Mouse (Mus musculus): Measurements from ENCODE around the gene Arl5c. TPM values are rescaled to one million over a fixed set of nuclear protein-coding genes. Genes with fewer than 3 reads are reported as not detected.
A peak's percentile ranks its signal among the peaks of the same experiment; 100 is the strongest.

The Arl5c gene
- polyA plus RNA-seq, 2 experiments: 2.4 to 6.1 TPM

GRCm38 (mm10) chr11:98024516-98024915, 28.5 kb upstream of the Arl5c start:
- Histone ChIP-seq H3K36me3 (ENCODE audit: control insufficient read depth, insufficient read depth, low read length) (peaks cover 16% of the 10 kb centered on the region), H3K4me2 (replicated peaks; ENCODE audit: low read depth, low read length, severe bottlenecking) (no peak overlapping the region), H3K9me3 (ENCODE audit: control insufficient read depth, low read length) (no peaks in the 10 kb centered on the region), H3K9ac (ENCODE audit: low read depth, low read length, severe bottlenecking) (no peak overlapping the region), H3K4me1 (ENCODE audit: control insufficient read depth, insufficient read depth, low read length) (peaks cover 32% of the 10 kb centered on the region), H3K4me3 (replicated peaks; ENCODE audit: low read length) (no peak overlapping the region), H3K27me3 (ENCODE audit: control insufficient read depth, insufficient read depth, low read length) (no peaks in the 10 kb centered on the region), H3K27ac (replicated peaks; ENCODE audit: low read depth, low read length) (no peak overlapping the region)
- DNase-seq (ENCODE audit: low spot score) (no peak), ATAC-seq (ENCODE audit: low FRiP score, low read depth) (no peak)
- 85% methylated on average over 3 of the region's 3 CpGs for WGBS
- TF ChIP-seq POLR2A (IDR thresholded peaks at IDR 0.05; ENCODE audit: borderline replicate concordance, extremely low read depth, insufficient read depth, insufficient read length): no peak

- peak; percentile 67 for ATAC-seq (ENCODE audit: low FRiP score, low read depth)
- Histone ChIP-seq H3K27me3 (ENCODE audit: control insufficient read depth, insufficient read depth, low read length) (no peaks in the 10 kb centered on the region), H3K27ac (replicated peaks; ENCODE audit: low read depth, low read length) (peak within 1 kb of the TSS; percentile 93), H3K4me1 (ENCODE audit: control insufficient read depth, insufficient read depth, low read length) (peaks cover 30% of the 10 kb centered on the region), H3K9ac (ENCODE audit: low read depth, low read length, severe bottlenecking) (peak within 1 kb of the TSS; percentile 78), H3K4me2 (replicated peaks; ENCODE audit: low read depth, low read length, severe bottlenecking) (peak within 1 kb of the TSS; percentile 61), H3K36me3 (ENCODE audit: control insufficient read depth, insufficient read depth, low read length) (peaks cover 11% of the 10 kb centered on the region; the same call in 1 of the 2 replicates), H3K9me3 (ENCODE audit: control insufficient read depth, low read length) (no peaks in the 10 kb centered on the region), H3K4me3 (replicated peaks; ENCODE audit: low read length) (peak within 1 kb of the TSS; percentile 81)
- peak; percentile 89; the same call in 1 of the 2 replicates for TF ChIP-seq POLR2A (IDR thresholded peaks at IDR 0.05; ENCODE audit: borderline replicate concordance, extremely low read depth, insufficient read depth, insufficient read length)
- WGBS: 4% methylated on average over 37 of the region's 52 CpGs
- DNase-seq (ENCODE audit: low spot score): peak; percentile 70
These were observed 26.8 kb upstream of the Arl5c start, which contains the start of gene Cacnb1 for GRCm38 (mm10) chr11:98022555-98023371. Gene Cacnb1, minus strand, starts transcription at chr11:98023034.

- Histone ChIP-seq H3K9me3 (ENCODE audit: control insufficient read depth, low read length) (no peaks in the 10 kb centered on the region), H3K36me3 (ENCODE audit: control insufficient read depth, insufficient read depth, low read length) (peaks cover 16% of the 10 kb centered on the region), H3K9ac (ENCODE audit: low read depth, low read length, severe bottlenecking) (peak overlapping the region; percentile 78), H3K27ac (replicated peaks; ENCODE audit: low read depth, low read length) (peak overlapping the region; percentile 93), H3K4me3 (replicated peaks; ENCODE audit: low read length) (peak overlapping the region; percentile 81), H3K4me2 (replicated peaks; ENCODE audit: low read depth, low read length, severe bottlenecking) (peak overlapping the region; percentile 61), H3K27me3 (ENCODE audit: control insufficient read depth, insufficient read depth, low read length) (no peaks in the 10 kb centered on the region), H3K4me1 (ENCODE audit: control insufficient read depth, insufficient read depth, low read length) (peaks cover 28% of the 10 kb centered on the region)
- WGBS: 2% methylated on average over 19 of the region's 23 CpGs
- no peak for TF ChIP-seq POLR2A (IDR thresholded peaks at IDR 0.05; ENCODE audit: borderline replicate concordance, extremely low read depth, insufficient read depth, insufficient read length)
- DNase-seq (ENCODE audit: low spot score) (no peak), ATAC-seq (ENCODE audit: low FRiP score, low read depth) (no peak; the same call in 1 of the 2 replicates)
These were observed 26.2 kb upstream of the Arl5c start for GRCm38 (mm10) chr11:98022253-98022554.

- Histone ChIP-seq H3K4me2 (replicated peaks; ENCODE audit: low read depth, low read length, severe bottlenecking) (peak overlapping the region; percentile 61), H3K27ac (replicated peaks; ENCODE audit: low read depth, low read length) (peak overlapping the region; percentile 93), H3K27me3 (ENCODE audit: control insufficient read depth, insufficient read depth, low read length) (no peaks in the 10 kb centered on the region), H3K9ac (ENCODE audit: low read depth, low read length, severe bottlenecking) (peak overlapping the region; percentile 78), H3K9me3 (ENCODE audit: control insufficient read depth, low read length) (no peaks in the 10 kb centered on the region), H3K4me3 (replicated peaks; ENCODE audit: low read length) (peak overlapping the region; percentile 81), H3K36me3 (ENCODE audit: control insufficient read depth, insufficient read depth, low read length) (peaks cover 21% of the 10 kb centered on the region), H3K4me1 (ENCODE audit: control insufficient read depth, insufficient read depth, low read length) (peaks cover 28% of the 10 kb centered on the region)
- TF ChIP-seq POLR2A (IDR thresholded peaks at IDR 0.05; ENCODE audit: borderline replicate concordance, extremely low read depth, insufficient read depth, insufficient read length): no peak
- peak; percentile 71 for DNase-seq (ENCODE audit: low spot score)
- 3% methylated on average over 33 of the region's 34 CpGs for WGBS
- peak; percentile 24 for ATAC-seq (ENCODE audit: low FRiP score, low read depth)
These were observed 25.7 kb upstream of the Arl5c start for GRCm38 (mm10) chr11:98021565-98022252.

GRCm38 (mm10) chr11:98021118-98021517, 25.1 kb upstream of the Arl5c start:
- H3K27me3 ChIP-seq (ENCODE audit: control insufficient read depth, insufficient read depth, low read length): no peaks in the 10 kb centered on the region
- peak overlapping the region; percentile 81 for H3K4me3 ChIP-seq (replicated peaks; ENCODE audit: low read length)
- peak overlapping the region; percentile 78 for H3K9ac ChIP-seq (ENCODE audit: low read depth, low read length, severe bottlenecking)
- H3K9me3 ChIP-seq (ENCODE audit: control insufficient read depth, low read length): no peaks in the 10 kb centered on the region
- peaks cover 28% of the 10 kb centered on the region for H3K4me1 ChIP-seq (ENCODE audit: control insufficient read depth, insufficient read depth, low read length)
- 53% methylated on average over 2 of the region's 2 CpGs for WGBS
- H3K36me3 ChIP-seq (ENCODE audit: control insufficient read depth, insufficient read depth, low read length): peaks cover 27% of the 10 kb centered on the region
- no peak overlapping the region for H3K27ac ChIP-seq (replicated peaks; ENCODE audit: low read depth, low read length)
- DNase-seq (ENCODE audit: low spot score) (no peak), ATAC-seq (ENCODE audit: low FRiP score, low read depth) (peak; percentile 12; the same call in 1 of the 2 replicates)
- H3K4me2 ChIP-seq (replicated peaks; ENCODE audit: low read depth, low read length, severe bottlenecking): peak overlapping the region; percentile 61
- TF ChIP-seq POLR2A (IDR thresholded peaks at IDR 0.05; ENCODE audit: borderline replicate concordance, extremely low read depth, insufficient read depth, insufficient read length): no peak
